Mouse (Mus musculus) left cerebral cortex, adult 8-10 months (tissue): Measurements from ENCODE around the gene Ksr1. TPM values are rescaled to one million over a fixed set of nuclear protein-coding genes. Genes with fewer than 3 reads are reported as not detected.

Source experiments
- DNase-seq, 2 experiments: peaks; one replicate each; pipeline ENCODE4 v3.0.0; 2022; ENCODE audit warnings: low spot score in 2 of 2
- total RNA-seq, 4 experiments: library from RNA; stranded (reverse); gene quantifications; 2 replicates each; pipeline ENCODE4 v1.2.4; 2022

Gene Ksr1
- total RNA-seq, 4 experiments from 2014 or later: 53.6 to 63.6 (median 56.0) TPM

- no peak for DNase-seq
Measured at GRCm38 (mm10) chr11:79093986-79094695, 52.1 kb downstream of the Ksr1 start.

DNA sequence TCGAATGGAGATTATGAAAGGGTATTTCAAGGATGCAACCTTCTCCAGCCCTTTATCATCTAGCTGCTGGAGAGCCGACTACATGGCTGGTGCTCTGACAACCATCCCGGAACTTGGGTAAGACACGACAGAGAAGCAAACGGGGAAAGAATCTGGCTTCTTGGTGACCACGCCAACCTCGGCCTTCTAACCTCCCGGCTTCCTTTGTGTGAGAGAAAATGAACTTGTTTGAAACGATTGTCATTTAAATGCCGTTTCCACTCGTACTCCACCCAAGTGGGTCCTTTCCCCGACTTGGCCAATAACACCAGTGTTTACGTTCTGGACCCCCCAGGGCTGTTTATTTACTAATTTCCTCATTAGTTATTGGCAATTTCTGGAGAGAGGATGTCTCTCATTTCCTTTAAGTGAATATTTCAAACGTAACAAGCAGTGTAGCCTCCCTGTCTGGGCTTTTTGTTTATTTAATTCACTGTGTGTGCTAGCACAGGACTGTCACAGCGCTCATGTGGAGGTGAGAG lies 52.8 kb downstream of the Ksr1 start:
- DNase-seq: no peak

DNA sequence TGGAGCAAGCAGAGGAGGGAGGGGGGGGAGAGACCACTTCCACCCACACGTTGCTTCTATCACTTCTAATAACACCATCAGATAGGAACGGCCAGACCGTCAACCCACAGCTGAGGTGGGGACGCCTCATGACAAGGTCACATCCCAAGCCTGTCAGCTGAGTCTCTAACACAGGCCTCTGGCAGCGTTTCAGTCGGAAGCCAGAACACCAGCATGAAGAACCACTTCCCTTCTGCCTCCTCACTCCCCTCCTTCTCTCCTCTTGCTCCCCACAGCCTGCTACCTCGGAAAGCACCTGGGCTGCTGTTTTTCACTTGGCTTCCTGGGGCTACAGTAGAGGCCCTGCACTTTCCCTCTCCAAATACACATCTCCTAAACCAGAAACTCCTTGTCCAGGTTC lies 53.4 kb downstream of the Ksr1 start:
- DNase-seq: no peak

- DNase-seq: no peak
Measured at GRCm38 (mm10) chr11:79092245-79092644, 54.0 kb downstream of the Ksr1 start.

DNA sequence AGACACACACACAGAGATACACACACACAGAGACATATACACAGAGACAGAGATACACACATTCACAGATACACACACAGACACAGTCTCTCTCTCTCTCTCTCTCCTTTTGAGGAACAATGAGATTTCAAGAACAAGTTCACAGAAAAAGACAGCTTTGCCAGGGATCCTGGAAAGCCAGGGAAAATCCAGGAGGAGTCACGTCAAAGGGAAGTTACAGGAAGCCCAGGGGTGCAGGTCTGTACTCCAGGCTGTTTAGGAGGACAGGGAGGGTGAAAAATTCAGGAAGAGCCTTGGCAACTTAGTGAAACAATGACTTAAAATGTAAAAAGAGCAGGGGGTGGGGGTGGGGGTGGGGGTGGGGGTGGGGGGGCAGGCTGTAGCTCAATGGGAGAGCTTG lies 56.5 kb downstream of the Ksr1 start:
- DNase-seq: no peak

DNA sequence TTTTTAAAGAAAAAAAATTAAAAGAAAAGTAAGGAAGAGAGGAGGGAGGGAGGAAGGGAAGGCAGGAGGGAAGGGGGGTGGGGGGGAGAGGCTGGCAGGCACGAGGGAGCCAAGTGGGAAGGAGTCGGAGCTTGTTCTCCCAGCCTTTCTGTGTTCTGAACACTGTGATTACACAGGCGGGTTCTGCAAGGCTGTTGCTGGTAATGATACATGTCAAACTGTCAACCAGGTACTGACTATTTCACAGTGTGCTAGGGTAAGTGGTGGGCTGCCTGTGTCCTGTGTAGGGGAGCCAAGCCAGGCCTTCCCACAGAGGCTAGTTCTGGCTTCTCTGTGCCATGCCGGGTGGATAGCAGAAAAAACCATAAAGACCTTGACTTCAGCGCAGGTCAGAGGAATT lies 57.2 kb downstream of the Ksr1 start:
- DNase-seq: no peak

DNA sequence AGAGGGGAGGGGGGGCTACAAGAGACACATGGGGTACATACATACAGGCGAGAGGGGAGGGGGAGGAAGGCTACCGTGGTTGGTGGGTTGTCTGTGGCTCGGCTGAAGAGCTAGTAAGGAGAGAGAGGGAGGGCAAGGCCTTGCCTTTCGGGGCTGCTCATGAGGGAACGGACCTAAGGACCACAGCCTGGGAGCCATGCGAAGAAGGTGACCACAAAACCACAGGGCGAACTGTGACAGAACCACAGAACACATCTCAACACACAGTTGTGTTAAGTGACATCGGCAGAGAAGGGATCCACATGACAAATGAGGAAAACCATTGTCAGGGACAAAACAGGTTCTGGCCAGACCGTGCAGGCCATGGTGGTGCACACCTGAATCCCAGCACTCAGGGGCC lies 57.9 kb downstream of the Ksr1 start:
- no peak for DNase-seq

DNA sequence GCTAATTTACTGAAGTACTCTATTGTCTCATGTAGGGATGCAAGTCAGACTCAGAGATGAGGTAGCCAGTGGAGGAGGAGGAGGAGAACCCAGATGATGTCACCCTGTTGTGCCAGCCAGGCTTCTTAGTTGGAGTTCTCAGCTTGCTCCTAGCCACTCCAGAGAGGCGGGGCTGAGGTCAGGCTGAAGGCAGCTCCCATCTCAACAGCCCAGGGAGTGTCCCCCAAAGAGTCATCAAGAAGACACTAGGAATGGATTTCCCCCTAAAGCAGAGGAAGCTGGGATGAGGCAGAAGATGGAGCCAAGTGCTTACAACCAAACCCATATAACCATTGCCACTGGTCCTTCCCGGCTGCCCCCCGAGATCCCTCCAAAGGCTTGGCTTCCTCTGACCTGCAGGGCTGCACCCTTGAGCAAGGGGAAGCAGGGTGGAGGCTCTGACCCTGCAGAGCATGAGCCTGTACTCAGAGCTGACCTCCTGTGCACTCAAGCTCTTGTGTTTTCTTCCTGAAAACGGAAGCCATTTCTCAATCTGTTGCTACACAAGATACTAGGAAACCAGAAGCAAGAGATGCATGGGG lies 58.4 kb downstream of the Ksr1 start:
- no peak for DNase-seq

DNA sequence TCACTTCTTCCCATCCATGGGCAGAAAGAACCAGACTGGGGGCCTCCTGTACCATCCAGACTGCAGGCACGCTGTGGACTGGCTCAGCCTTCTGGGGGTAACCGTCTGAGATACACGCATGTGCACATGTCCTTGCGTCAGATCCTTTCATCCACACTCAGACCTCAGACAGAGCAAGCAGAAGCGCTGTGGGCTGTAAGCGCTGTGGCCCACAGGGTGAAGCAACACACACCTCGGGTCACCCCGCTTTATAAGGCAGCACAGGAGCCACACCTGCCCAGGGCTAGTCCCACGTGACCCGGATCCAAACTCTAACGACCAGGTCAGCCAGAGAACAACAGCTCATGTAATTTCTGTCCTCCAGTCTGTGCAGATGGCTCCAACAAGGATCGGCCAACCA lies 59.4 kb downstream of the Ksr1 start:
- no peak for DNase-seq

DNA sequence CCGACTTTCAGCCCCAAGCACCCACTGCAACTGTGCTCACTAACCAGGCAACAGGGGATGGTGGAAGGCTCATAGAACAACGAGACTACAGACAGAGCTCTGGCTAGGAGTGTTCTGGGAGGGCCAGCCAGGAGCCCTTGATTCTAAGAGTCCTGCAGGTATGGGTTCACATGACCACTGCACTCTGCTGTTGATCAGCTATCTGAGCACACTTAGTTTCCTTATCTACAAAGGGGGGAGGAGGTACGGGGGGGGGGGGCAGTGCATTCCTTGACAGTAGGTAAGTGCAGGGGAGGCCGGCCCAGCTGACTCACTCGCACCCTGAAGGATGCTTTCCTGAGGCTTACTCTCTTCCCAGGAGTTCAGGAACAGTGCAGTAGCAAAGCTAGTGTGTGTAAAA lies 61.1 kb downstream of the Ksr1 start:
- no peak for DNase-seq

GRCm38 (mm10) chr11:79083018-79083441 lies 63.2 kb downstream of the Ksr1 start:
- DNase-seq: peak in 1 of 2 experiments; percentile 27

DNA sequence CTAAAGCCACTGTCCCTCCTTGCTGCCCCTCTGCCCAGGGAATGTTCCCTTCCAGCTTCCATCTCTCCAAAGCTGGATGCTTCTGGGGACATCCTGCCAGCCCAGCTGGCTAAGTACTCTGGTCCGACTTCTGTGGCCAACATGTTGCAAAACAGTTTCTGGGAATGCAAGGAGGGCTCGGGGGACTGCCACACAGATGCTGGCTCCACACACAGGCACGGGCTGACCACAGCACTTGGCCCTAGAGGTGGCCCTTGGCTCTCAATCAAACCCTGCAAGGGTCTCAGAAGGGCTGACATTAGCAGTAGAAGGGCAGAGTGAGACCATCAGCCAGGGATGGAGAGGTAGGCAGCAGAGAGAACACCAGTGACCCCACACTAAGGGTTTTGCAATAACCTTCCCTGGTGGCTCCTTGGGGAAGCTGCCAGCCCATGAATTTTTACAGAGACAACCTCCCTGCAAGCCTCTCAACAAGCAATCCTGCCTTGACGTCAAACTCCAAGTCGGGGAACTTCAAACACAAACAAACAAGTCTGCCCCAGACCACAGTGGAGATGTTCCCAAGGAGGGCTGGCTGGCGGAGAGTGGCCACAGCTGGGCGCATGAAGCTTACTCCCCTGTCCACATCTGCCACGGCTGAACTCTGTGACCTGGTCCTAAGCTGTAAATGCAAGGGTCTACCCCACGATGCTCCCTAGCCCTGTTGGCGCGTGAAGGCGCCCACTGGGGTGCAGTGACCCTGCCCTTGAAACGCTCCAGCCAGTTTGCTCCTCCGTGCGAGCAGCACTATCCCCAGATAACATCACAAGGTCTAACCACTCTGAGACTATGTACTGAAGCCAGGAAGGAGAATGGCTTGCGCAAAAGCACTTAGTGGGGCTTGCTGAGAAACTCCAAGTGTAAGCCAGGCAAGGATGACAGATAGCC lies 65.0 kb downstream of the Ksr1 start:
- no peak for DNase-seq

DNA sequence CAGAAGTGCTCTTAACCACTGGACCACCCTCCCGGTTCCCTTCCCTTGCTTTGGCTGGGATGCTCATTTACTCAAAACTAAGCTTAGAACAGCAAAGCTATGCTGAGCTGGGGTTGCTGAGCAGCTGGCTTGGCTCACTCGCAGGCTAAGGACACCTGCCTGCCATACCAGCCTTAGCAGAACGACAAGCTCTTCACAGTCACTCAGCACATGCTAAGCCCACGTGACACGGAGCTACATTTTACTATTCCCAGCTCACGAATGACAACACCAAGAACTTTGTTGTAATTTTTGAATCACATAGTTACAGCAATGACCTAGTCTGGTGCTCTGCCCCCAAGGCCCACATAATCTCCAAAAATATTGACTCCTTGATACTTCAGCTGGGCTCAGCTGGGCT lies 66.1 kb downstream of the Ksr1 start:
- DNase-seq: peak in 1 of 2 experiments; percentile 41

DNA sequence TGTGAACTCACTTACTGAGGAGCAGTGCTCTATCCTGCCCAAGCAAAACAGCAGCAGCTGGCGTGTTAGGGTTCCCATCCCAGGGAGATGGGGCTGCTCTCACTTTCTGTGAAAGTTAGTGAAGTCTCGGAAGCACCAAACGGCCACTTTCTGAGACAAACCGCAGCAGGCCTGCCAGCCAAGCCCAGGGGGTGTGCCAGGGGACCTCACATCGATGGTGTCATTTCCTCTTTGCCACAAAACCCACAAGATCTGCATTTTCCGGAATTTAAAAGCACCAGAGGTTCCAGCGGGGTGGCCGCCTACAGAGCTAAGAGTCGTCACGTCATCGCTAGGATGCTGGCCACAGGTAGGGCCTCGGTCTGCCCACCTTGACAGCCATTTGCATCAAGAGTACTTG lies 69.7 kb downstream of the Ksr1 start:
- no peak for DNase-seq

DNA sequence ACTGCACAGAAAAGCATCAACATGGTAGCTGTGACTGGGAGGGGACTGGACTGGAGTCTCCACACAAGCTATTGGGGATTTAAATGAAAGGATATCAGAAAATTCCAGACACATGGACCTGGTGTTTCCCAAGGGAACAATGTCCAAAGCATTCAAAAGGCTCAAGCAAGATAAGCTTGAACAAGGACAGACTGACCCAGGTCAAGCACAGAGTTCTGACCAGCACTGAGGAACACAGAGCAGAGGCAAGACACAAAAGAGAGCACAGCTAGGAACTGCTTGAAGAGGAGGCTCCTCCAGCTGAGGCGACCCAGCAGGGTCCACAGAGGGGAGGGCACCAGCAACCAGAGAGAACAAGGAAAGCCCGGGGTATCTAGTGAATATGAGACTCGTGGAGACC lies 71.2 kb downstream of the Ksr1 start:
- DNase-seq: no peak

- no peak for DNase-seq
Measured at GRCm38 (mm10) chr11:79074611-79075010, 71.6 kb downstream of the Ksr1 start.

- no peak for DNase-seq
Measured at GRCm38 (mm10) chr11:79073583-79073982, 72.6 kb downstream of the Ksr1 start.

DNA sequence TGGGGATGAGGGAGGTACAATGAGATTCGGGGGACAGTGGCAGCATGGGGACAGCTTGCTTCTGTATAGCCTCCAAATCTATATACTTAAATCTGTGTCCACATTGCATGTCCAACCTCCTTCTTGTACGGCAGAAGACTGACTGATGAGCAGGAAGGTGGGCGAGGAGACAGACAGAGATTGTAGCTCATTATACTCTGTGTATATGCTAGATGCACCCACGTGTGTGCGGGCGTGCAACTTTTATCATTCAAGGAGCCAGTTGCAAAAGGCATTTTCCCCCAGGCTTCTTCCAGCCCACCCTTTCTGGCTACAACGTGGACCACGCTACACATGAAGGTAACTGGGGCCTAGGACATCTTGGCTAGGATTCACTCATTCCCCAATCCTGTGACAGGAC lies 74.1 kb downstream of the Ksr1 start:
- peak in 1 of 2 experiments; percentile 71 for DNase-seq

GRCm38 (mm10) chr11:79071082-79071972 lies 74.9 kb downstream of the Ksr1 start:
- no peak for DNase-seq

DNA sequence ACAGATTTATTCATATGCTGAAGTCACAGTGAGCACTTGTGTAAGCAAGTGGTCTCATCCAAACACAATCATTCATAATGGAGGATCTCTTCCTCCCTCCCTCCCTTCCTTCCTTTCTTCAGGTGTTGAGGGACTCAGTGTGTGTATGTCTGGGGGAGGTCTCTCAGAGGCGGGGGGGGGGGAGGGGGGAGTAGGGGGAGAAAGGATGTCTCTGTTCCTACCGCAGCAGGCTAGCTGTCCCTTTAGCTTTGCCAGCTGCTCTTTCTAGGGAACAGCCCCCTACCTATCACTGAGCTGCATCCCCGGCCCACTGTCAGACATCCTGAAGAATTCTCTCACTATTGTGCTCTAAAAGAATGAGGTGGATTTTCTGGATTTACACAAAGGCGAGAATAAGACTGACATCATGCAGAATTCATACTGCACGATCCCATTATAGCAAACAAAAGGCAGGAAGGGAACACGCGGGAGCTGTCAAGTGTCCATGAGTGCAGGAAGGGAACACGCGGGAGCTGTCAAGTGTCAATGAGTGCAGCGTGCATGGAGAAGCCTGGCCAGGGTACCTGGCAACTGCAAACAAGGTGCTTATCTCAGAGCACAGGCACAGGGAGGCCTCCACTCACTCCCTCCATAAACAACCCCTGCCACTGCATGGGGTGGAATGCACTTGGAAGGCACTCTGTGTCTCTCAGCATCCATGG lies 76.6 kb downstream of the Ksr1 start:
- no peak for DNase-seq
